ENCODE assay signal across 8 mouse cellular contexts in the genomic region with DNA sequence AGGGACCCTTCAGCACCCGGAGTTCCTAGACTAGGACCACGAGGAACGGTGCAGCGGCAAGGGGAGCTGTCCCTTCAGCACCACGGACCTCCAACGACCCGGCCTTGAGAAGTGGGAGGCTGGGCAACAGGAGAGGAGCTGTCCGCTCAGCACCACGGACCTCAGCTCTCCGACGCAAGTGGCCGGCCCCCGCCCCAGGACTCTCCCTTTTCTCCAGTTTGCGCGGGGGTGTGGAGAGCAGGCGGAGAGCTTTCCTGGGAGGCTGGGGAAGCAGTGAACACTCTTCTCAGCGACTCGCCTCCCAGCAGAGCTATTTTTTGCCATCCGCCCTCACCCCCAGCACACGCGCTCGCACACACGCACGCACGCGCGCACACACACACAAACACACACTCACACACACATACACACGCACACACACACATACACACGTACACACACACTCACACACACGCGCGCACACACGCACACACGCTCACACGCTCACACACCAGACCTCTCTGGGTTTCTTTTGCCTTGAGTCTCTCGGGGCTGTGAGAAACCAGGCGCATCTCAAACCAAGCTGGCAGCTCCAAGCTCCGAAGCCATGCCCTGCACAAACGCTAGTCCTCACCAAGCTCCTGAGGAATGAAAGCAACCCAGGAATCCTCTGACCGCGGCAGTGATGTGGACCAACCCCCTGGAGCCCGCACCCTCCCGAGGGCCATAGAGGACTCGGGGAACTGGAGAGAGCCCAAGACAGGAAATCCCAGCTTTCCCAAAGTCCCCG. TPM values are rescaled to one million over a fixed set of nuclear protein-coding genes. Genes with fewer than 3 reads are reported as not detected.
DNase-seq lines count a peak whose midpoint lies in the region; ATAC-seq lines count a peak whose summit lies in the region.

No protein-coding gene starts in this region.

- H3K4me3 ChIP-seq in intestine, embryonic 15.5 days (replicated peaks), result no peak overlapping the region

- H3K9ac ChIP-seq in intestine, embryonic 15.5 days, result no peak overlapping the region

- peaks cover 5% of the 10 kb centered on the region; the same call in 1 of the 2 replicates for H3K27me3 ChIP-seq in intestine, embryonic 15.5 days (replicated peaks)

- intact Hi-C loops in left cerebral cortex, postnatal 14 days (cut with DNase I), result loop anchor here (5.0 kb wide), 4 partner anchors 89 to 251 kb away; no protein-coding TSS in a partner anchor

- no peak overlapping the region for H3K27ac ChIP-seq in intestine, embryonic 15.5 days

- peak overlapping the region; percentile 35 for H3K4me2 ChIP-seq in intestine, embryonic 15.5 days (replicated peaks)

- no peaks in the 10 kb centered on the region for H3K36me3 ChIP-seq in intestine, embryonic 15.5 days

- ATAC-seq in intestine, embryonic 15.5 days, result peak; percentile 90
- peak; percentile 98 for ATAC-seq in megakaryocyte-erythroid progenitor cell, adult 5-6 weeks (replicated peaks; ENCODE audit: low FRiP score, low TSS enrichment, poor library complexity, severe bottlenecking)

- DNase-seq in adrenal gland, adult 18-20 months (ENCODE audit: low spot score in 2 of 2), result peak; percentile 71 to 76
- DNase-seq in embryo, embryonic 11 days, result peak; percentile 95
- peak; percentile 84 to 93 for DNase-seq in gastrocnemius, postnatal 4 days (ENCODE audit: low spot score in 2 of 2)
- peak; percentile 77 to 80 for DNase-seq in left cerebral cortex, postnatal 14 days (ENCODE audit: low spot score in 2 of 2)
- DNase-seq in right cerebral cortex, postnatal 36 days (ENCODE audit: low spot score in 2 of 2), result peak; percentile 78 to 80
- DNase-seq in urinary bladder, postnatal 4 days (ENCODE audit: low spot score in 2 of 2), result peak; percentile 85 to 96

- no peaks in the 10 kb centered on the region for H3K4me1 ChIP-seq in intestine, embryonic 15.5 days (replicated peaks)

- H3K9me3 ChIP-seq in intestine, embryonic 15.5 days, result no peaks in the 10 kb centered on the region

- WGBS in intestine, embryonic 15.5 days, result 9% methylated on average over 44 of the region's 45 CpGs

RNA-seq across cellular contexts. Expression of gene Cacng3, which starts 0.8 kb away (rescaled TPM):
- total RNA-seq in adrenal gland, adult 18-20 months (2021), result 1 to 10 TPM; 1.1 to 1.3 TPM
- total RNA-seq in gastrocnemius, postnatal 4 days (2021), result not detected
- 0.45 and 0.58 TPM in 2 replicates for polyA plus RNA-seq in intestine, embryonic 15.5 days (2015; fragmentation: Nextera tagmentation; extraction: Ambion mirVana)
- 100 to 1,000 TPM; 158 to 185 TPM for total RNA-seq in left cerebral cortex, postnatal 14 days (2021)
- not detected in 2 replicates for total RNA-seq in megakaryocyte-erythroid progenitor cell, adult 5-6 weeks (2014; fragmentation: Nextera tagmentation)
- total RNA-seq in megakaryocyte-erythroid progenitor cell, adult 5-6 weeks (2017), result not detected in 2 replicates

Comparison
In these comparisons a context has a peak if more than half of its experiments do, and no peak if none do; other contexts are left out.
1. RNA of gene Cacng3, which starts 0.8 kb away (total RNA-seq): 158 to 185 TPM in left cerebral cortex, postnatal 14 days; 1.1 to 1.3 TPM in adrenal gland, adult 18-20 months, not detected in gastrocnemius, postnatal 4 days and not detected in megakaryocyte-erythroid progenitor cell, adult 5-6 weeks; every median in the first group is over 10 times any median in the second.
2. Peak in every context shown above with its lines, with median percentiles within 50 percentile points of each other: DNase-seq.